Mouse (Mus musculus) erythroblast, adult 5-6 weeks (primary cell): ENCODE measurements at regions not wholly inside any gene's neighbourhood (a gene's known extent, or its start where the extent isn't known, plus 50 kb on each side); places are given as distances from the start of the nearest gene placed in this dataset.

Experiments
- ATAC-seq: replicated peaks from 2 replicates; pipeline ENCODE4 v1.8.0; 2016; ENCODE audit warnings: moderate number of reproducible peaks, mild to moderate bottlenecking, moderate TSS enrichment, inconsistent platforms; ENCODE audit not compliant: poor library complexity, low FRiP score, severe bottlenecking

DNA sequence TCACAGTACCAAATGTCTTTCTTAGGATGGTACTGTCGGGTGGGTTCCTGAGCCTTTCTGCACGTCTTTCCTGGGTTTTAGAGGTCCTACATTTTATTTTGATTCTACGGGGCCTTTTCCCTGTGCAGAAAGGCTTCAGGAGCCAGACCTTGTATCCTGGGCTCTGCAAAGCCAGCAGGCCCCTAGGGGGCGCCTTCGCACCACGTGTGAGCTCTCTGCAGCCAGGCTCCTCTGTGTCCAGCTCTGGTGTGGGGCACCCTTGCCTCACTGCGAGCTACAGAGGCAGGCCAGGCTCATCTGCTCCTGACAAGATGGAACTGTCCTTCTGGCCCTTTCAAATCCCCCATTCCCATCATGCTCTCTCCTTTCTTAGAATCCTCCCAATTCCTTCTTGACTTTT is 53.3 kb upstream of the Usp3 start:
- peak; percentile 81 for ATAC-seq

DNA sequence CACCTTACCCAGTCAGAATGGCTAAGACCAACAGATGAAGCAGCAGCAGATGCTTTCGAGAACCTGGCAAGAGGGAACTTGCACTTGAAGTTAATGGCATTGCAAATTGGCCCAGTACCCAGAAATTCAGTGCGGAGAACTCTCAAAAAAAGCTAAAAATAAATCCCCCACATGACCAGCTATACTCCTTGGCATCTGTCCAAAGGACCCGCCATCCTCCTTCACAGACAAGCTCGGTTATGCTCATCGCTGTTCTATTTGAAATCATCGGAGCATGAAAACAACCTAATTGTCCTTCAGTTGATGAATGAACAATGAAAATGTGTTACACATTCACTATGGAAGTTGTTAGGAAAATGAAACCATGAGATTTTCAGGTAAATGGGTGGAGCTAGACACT is 58.4 kb upstream of the Usp3 start:
- no peak for ATAC-seq

DNA sequence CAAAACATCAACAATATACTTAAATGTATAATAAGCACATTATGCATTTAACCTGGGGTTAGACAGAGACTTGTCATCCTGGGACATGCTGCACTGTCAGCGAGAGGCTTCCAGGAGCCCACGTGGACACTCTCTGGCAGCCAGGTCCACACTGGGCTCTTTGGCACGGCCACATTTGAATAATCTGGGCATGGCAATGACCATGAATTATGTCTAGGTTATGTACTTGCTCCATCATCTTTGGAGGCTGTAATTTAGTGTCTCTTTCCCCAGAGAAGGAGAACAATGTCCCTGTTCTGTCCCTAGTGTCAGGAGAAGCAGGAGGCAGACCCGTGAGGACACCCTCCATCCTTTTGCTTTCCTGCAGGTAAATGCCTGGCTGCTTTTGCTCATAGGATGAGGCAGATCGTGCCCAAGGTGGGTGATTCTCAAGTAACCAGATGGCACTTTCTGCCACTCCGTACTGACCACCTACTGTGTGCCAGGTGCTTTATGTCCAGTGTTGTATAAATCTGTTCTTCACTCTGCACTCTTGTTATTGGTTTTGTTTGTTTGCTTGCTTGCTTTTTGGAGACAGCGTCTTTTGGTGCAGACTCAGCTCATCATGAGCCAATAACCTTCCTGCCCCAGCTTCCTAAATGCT is 56.2 kb upstream of the Car12 start:
- no peak for ATAC-seq

DNA sequence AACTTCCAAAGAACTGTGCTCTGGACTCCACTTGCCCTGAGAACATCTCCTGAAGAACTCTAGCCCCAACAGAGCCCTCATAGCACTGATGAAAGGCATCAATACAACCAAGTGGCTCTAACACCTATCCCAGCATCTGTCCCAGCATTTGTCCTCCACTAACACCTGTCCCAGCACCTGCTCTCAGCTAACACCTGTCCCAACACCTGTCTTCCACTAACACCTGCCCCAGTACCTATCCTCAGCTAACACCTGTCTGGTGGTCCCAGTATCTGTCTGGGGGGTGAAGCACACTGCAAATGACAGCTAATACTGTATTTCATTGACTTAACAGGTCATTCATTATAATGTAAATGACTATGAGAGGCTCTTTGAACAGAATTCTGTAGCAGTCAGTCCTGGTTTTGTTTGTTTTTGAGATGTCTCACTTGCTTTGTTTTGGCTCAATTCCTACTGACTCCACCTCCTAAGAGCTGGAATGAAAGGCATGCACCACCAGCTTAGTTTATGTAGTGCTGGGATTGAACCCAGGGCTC is 54.7 kb upstream of the Car12 start:
- ATAC-seq: no peak

DNA sequence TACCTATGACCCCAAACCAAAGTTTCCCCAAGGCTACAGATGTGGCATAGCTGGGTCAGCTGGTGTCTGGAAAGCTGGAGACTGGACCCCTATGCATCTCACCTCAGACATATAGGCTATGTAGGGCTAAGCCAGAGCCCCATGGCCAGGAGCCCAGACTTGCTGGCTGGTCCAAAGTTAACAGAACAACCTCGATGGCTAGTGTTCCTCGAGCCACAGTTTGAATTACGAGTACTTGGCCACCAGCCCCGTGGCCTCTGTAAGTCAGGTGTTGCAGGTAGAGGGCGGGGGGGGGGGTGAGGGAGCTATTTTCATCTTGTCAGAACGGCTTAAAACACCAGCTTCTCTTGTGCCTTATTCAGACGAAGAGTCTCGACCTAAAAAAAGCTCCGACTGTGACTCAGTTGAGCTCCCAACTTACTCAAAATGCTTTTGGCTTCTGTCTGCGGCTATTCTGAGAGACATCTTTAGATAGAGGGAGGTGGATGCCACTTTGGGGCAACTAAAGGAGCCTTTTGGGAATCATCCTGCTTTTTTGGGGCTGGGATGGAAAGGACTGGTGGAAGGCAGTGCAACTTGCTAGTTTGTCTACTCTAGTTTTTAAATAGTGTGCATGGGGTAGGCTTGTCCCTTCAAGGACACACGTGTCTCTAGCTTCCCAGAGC is 53.6 kb upstream of the Car12 start:
- ATAC-seq: no peak

DNA sequence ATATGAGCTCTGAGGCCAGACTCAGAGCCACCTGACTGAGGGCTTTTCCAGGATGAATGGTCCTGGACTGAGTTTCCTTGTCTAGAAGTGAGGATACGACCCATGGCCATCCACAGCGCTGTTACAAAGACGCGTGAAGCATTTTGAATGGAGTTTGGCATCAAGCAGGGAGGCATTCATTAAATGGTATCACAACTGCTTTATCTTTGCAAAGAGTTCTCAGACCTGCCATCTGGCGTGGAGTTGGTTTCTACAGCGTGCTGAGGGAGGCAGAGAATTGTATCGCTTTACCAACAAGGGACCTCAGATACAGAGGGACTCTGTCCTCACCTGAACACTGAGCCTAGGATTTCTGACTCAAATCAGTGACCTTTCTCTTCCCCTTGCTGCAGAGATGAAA is 51.9 kb upstream of the Car12 start:
- ATAC-seq: no peak

DNA sequence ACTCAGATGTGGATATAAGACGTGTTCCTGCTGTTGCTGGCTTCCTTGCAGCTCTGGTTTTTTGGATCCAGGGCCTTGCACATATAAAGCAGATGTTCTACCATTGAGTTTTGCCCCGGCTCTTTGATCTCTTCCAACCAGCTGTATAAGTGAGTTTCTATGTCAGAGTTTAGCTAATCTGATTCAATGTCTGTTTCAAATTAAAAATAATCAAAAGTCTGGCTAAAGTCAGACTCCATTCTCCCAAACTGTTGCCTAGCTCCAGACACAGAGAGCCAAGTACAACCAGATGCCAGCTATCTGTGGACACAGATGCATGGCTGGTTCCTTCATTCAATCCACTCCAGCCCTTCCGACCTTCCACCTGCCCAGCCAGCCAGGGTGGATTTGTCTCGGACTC is 51.0 kb upstream of the Car12 start:
- no peak for ATAC-seq
